Mouse (Mus musculus): ENCODE results near the gene Bsn. TPM values are rescaled to one million over a fixed set of nuclear protein-coding genes. Genes with fewer than 3 reads are reported as not detected.
A peak's percentile ranks its signal among the peaks of the same experiment; 100 is the strongest.

The Bsn gene
- total and polyA plus RNA-seq, 2 experiments from 2014 or later = 0.03 to 0.42 TPM

DNA sequence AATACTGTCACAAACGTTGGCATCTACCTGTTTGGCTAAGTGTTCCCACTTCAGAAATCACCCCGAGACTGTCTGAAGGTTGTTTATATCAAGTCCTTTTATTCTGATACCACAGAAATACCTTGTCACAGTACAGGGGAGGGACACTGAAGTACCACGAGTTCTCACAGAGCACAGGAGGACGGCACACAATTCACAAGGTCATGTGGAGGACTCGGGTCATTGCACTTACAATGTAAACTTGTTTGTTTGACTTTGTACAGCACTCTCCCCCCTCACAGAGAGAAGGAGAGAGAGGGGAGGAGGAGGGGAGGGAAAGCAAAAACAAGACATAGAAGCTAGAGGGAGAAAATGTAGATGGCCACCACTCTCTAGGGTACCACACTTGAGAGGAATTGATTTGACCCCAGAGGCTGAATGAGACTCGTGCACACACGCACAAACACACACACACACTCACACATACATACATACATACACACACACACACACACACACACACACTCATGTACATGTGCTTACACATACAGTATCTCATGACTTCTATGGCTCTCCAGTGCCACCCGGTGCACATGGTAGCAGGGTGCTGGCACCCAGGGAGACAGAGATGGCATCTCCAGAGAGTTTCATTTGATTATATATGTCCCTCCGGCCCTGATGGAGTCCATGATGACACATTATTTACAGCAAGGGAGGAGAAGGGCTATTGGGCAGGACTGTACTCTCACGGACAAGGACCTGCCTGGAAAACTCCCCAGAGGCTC lies 94.1 kb downstream of the Bsn start:
- Histone ChIP-seq H3K27me3 (ENCODE audit: control insufficient read depth, insufficient read depth, low read length) (no peaks in the 10 kb centered on the region), H3K9ac (replicated peaks; ENCODE audit: low read depth, low read length) (no peak overlapping the region), H3K4me3 (ENCODE audit: low read depth, low read length) (no peak overlapping the region), H3K4me2 (ENCODE audit: low read depth, low read length) (no peak overlapping the region), H3K36me3 (replicated peaks; ENCODE audit: control insufficient read depth, insufficient read depth, low read length) (peaks cover 12% of the 10 kb centered on the region), H3K27ac (ENCODE audit: low read depth) (no peak overlapping the region), H3K4me1 (ENCODE audit: control insufficient read depth, insufficient read depth) (peaks cover 10% of the 10 kb centered on the region; the same call in 1 of the 2 replicates), H3K9me3 (replicated peaks; ENCODE audit: control insufficient read depth, low read length) (no peaks in the 10 kb centered on the region)
- ATAC-seq (ENCODE audit: insufficient read depth, low read depth) (no peak), DNase-seq (ENCODE audit: low spot score) (no peak)
- no peak for TF ChIP-seq EP300 (IDR thresholded peaks at IDR 0.05; ENCODE audit: low read depth)
- TF ChIP-seq CTCF (IDR thresholded peaks at IDR 0.05; ENCODE audit: low read depth) = no peak; the same call in 1 of the 2 replicates
- 55% methylated on average over 10 of the region's 10 CpGs for WGBS

- peak; percentile 85 for DNase-seq (ENCODE audit: low spot score)
- Histone ChIP-seq H3K36me3 (replicated peaks; ENCODE audit: control insufficient read depth, insufficient read depth, low read length) (peaks cover 18% of the 10 kb centered on the region), H3K27me3 (ENCODE audit: control insufficient read depth, insufficient read depth, low read length) (no peaks in the 10 kb centered on the region), H3K9ac (replicated peaks; ENCODE audit: low read depth, low read length) (no peak overlapping the region; the same call in 1 of the 2 replicates), H3K4me1 (ENCODE audit: control insufficient read depth, insufficient read depth) (peaks cover 10% of the 10 kb centered on the region; the same call in 1 of the 2 replicates), H3K9me3 (replicated peaks; ENCODE audit: control insufficient read depth, low read length) (no peaks in the 10 kb centered on the region), H3K4me2 (ENCODE audit: low read depth, low read length) (peak overlapping the region; percentile 91), H3K27ac (ENCODE audit: low read depth) (no peak overlapping the region), H3K4me3 (ENCODE audit: low read depth, low read length) (peak overlapping the region; percentile 80)
- WGBS = 7% methylated on average over 3 of the region's 3 CpGs
- ATAC-seq (ENCODE audit: insufficient read depth, low read depth) = peak; percentile 40; the same call in 1 of the 2 replicates
- TF ChIP-seq EP300 (IDR thresholded peaks at IDR 0.05; ENCODE audit: low read depth) (no peak), CTCF (IDR thresholded peaks at IDR 0.05; ENCODE audit: low read depth) (peak; percentile 78)
Measured at GRCm38 (mm10) chr9:108095518-108095917, 94.7 kb downstream of the Bsn start.

DNA sequence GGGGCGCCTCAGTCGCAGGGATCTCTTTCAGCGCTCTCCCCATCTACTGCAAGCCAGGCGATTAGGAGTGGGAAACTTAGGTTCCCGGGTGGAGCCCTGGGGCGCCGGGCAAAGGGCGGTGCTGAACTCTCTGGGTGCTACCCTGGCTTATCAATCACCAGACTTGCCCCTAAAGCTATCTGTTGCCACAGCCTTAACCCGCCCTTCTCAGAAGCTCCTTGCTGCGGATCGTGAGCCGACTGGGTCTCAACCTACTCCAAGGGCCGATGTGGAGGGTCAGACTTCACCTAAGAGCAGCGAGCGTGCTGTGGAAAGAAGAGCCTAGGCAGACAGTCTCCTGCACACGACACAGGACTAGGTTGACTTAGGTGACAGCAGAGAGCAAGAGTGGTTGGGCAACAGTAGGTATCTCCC lies 95.2 kb downstream of the Bsn start:
- no peaks in the 10 kb centered on the region for H3K9me3 ChIP-seq (replicated peaks; ENCODE audit: control insufficient read depth, low read length)
- H3K4me2 ChIP-seq (ENCODE audit: low read depth, low read length) = peak overlapping the region; percentile 91
- DNase-seq (ENCODE audit: low spot score) (no peak), ATAC-seq (ENCODE audit: insufficient read depth, low read depth) (peak; percentile 12)
- H3K4me1 ChIP-seq (ENCODE audit: control insufficient read depth, insufficient read depth) = peaks cover 10% of the 10 kb centered on the region; the same call in 1 of the 2 replicates
- peaks cover 23% of the 10 kb centered on the region for H3K36me3 ChIP-seq (replicated peaks; ENCODE audit: control insufficient read depth, insufficient read depth, low read length)
- TF ChIP-seq EP300 (IDR thresholded peaks at IDR 0.05; ENCODE audit: low read depth) = no peak
- no peak for TF ChIP-seq CTCF (IDR thresholded peaks at IDR 0.05; ENCODE audit: low read depth)
- H3K9ac ChIP-seq (replicated peaks; ENCODE audit: low read depth, low read length) = peak overlapping the region; percentile 75
- peak overlapping the region; percentile 80 for H3K4me3 ChIP-seq (ENCODE audit: low read depth, low read length)
- under 1% methylated on average over 16 of the region's 16 CpGs for WGBS
- peak overlapping the region; percentile 81 for H3K27ac ChIP-seq (ENCODE audit: low read depth)
- no peaks in the 10 kb centered on the region for H3K27me3 ChIP-seq (ENCODE audit: control insufficient read depth, insufficient read depth, low read length)

- Histone ChIP-seq H3K27me3 (ENCODE audit: control insufficient read depth, insufficient read depth, low read length) (no peaks in the 10 kb centered on the region), H3K9ac (replicated peaks; ENCODE audit: low read depth, low read length) (peak within 1 kb of the TSS; percentile 75), H3K27ac (ENCODE audit: low read depth) (peak within 1 kb of the TSS; percentile 81), H3K9me3 (replicated peaks; ENCODE audit: control insufficient read depth, low read length) (no peaks in the 10 kb centered on the region), H3K36me3 (replicated peaks; ENCODE audit: control insufficient read depth, insufficient read depth, low read length) (peaks cover 30% of the 10 kb centered on the region), H3K4me1 (ENCODE audit: control insufficient read depth, insufficient read depth) (peaks cover 10% of the 10 kb centered on the region; the same call in 1 of the 2 replicates), H3K4me3 (ENCODE audit: low read depth, low read length) (peak within 1 kb of the TSS; percentile 80), H3K4me2 (ENCODE audit: low read depth, low read length) (peak within 1 kb of the TSS; percentile 91)
- ATAC-seq (ENCODE audit: insufficient read depth, low read depth) (peak; percentile 92), DNase-seq (ENCODE audit: low spot score) (peak; percentile 89)
- TF ChIP-seq CTCF (IDR thresholded peaks at IDR 0.05; ENCODE audit: low read depth) (no peak; the same call in 1 of the 2 replicates), EP300 (IDR thresholded peaks at IDR 0.05; ENCODE audit: low read depth) (peak; percentile 29; the same call in 1 of the 2 replicates)
- WGBS = under 1% methylated on average over 52 of the region's 52 CpGs
Measured at GRCm38 (mm10) chr9:108094184-108094941, 95.8 kb downstream of the Bsn start, which contains the start of gene Apeh. Apeh (minus strand) TSS chr9:108094606.

DNA sequence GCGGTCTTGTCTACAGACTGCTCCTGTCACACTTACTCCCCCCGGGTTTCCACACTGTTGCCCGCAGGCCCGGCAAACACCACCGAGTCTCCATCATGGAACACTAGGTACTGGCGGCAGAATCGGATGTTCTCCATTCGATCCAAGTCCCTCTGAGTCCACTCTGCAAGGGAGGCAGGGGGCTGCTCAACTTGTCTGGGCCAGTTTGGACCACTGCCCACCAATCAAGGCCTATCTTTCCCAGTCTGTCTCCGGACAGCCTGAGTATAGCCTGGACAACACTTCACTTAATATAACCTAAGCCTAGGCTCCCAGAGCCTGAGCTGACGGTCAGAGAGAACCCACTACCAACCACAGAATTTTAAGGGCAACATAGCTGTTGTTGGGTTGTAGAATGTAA lies 96.6 kb downstream of the Bsn start:
- peak overlapping the region; percentile 80 for H3K4me3 ChIP-seq (ENCODE audit: low read depth, low read length)
- H3K27me3 ChIP-seq (ENCODE audit: control insufficient read depth, insufficient read depth, low read length) = no peaks in the 10 kb centered on the region
- H3K4me1 ChIP-seq (ENCODE audit: control insufficient read depth, insufficient read depth) = peaks cover 10% of the 10 kb centered on the region; the same call in 1 of the 2 replicates
- ATAC-seq (ENCODE audit: insufficient read depth, low read depth) (no peak), DNase-seq (ENCODE audit: low spot score) (no peak)
- WGBS = 64% methylated on average over 10 of the region's 10 CpGs
- H3K36me3 ChIP-seq (replicated peaks; ENCODE audit: control insufficient read depth, insufficient read depth, low read length) = peaks cover 37% of the 10 kb centered on the region
- peak overlapping the region; percentile 75 for H3K9ac ChIP-seq (replicated peaks; ENCODE audit: low read depth, low read length)
- H3K9me3 ChIP-seq (replicated peaks; ENCODE audit: control insufficient read depth, low read length) = no peaks in the 10 kb centered on the region
- H3K4me2 ChIP-seq (ENCODE audit: low read depth, low read length) = peak overlapping the region; percentile 91
- peak overlapping the region; percentile 81; the same call in 1 of the 2 replicates for H3K27ac ChIP-seq (ENCODE audit: low read depth)
- no peak for TF ChIP-seq CTCF (IDR thresholded peaks at IDR 0.05; ENCODE audit: low read depth)
- no peak for TF ChIP-seq EP300 (IDR thresholded peaks at IDR 0.05; ENCODE audit: low read depth)
